Mouse (Mus musculus): Measurements from ENCODE around the gene Sectm1a.
"Not testable (repeated sequence)": the region's sequence is repeated elsewhere in the genome, so short reads cannot be mapped to it uniquely, and the experiment has no call there.

The Sectm1a gene

GRCm38 (mm10) chr11:121081120-121081519 lies at the start of gene Sectm1a:
TSS of gene Sectm1a (minus strand) at chr11:121081220.
- no peak for DNase-seq (ENCODE audit: low read depth in 2 of 2, low spot score in 2 of 2)

DNA sequence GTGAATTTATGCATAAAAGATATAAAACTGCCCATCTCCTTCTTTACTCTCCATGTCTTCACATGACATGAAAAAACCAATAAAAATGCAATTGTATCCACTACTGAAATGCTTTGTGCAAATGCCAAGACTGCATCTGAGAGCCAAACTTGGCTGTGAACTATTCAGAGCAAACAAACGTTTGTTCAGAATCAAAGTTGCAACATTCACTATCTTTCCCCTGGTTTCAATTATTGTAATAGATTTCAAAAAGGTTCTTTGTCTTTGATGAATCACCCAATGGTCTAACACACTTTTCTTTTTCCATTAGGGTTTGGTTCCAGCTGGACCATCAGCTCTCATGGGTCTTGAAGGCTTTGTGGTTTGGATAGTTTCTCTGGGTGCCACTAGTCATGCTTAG lies 48.6 kb upstream of the Sectm1a start:
- no peak for DNase-seq (ENCODE audit: low read depth in 2 of 2, low spot score in 2 of 2)

DNA sequence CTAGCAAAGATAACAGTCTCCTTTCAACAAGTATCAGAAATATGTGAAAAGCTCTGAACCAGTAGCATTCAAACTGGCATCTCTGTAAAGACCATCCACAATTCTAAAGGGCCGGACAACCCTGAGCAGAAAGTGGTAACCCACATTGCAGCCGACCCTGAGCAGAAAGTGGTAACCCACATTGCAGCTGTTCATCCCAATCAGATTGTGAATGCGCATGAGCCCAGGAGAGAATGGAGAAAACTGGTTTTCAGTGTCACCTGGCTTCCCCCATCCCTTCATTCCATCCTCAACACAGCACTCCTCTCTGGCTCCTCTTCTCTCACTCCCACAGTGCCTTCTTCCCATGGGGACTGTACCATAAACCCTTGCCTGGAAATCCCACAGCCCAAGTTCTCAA lies 46.4 kb upstream of the Sectm1a start:
- DNase-seq (ENCODE audit: low read depth in 2 of 2, low spot score in 2 of 2), result no peak

GRCm38 (mm10) chr11:121126395-121126794 lies 45.4 kb upstream of the Sectm1a start:
- peak in 1 of 2 experiments; percentile 18 for DNase-seq (ENCODE audit: low read depth in 2 of 2, low spot score in 2 of 2)

DNA sequence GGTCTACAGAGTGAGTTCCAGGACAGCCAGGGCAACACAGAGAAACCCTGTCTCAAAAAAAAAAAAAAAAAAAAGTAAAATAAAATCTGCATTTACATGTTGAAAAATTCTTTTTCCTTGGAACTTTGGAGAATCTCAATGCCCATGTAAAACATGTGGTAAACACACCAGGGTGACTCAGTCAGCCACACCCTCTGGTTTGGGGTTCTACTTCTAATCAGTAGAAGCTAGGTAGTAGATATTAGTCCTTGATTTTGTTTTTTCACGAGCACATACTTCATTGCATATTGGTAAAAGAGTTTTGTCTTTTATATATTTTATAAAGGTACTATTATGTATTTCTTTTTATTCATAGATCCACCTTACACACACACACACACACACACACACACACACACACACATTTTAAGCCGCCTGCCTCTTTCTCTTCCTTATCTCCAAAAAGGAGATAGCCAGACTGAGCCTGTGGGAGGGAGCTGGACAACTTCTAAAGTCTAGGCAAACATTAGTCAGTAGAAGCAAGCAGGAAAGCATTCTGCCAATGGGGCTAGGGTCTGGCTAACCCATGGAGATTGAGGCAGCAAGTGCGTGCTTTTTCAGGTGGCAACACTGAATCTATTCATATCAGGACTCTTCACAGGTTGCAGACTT lies 44.6 kb upstream of the Sectm1a start:
- no peak for DNase-seq (ENCODE audit: low read depth in 2 of 2, low spot score in 2 of 2)

DNA sequence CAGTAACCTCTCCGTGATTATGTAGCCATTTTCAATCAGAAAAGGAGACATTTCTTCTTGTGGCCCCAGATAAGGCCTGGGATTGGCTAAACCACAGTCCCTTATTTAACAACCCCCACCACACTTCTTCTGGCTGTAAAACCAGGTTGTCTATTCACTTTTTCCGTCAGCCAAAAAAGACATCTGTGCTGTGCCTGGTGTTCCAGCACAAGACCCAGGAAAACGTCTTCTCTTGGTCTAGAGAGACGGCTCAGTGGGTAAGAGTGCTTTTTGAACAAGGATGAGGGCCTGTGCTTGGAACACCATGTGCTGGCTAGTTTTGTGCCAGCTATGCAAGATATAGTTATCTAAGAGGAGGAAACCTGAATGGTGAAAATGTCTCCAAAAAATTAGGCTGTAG lies 42.4 kb upstream of the Sectm1a start:
- no peak for DNase-seq (ENCODE audit: low read depth in 2 of 2, low spot score in 2 of 2)

DNA sequence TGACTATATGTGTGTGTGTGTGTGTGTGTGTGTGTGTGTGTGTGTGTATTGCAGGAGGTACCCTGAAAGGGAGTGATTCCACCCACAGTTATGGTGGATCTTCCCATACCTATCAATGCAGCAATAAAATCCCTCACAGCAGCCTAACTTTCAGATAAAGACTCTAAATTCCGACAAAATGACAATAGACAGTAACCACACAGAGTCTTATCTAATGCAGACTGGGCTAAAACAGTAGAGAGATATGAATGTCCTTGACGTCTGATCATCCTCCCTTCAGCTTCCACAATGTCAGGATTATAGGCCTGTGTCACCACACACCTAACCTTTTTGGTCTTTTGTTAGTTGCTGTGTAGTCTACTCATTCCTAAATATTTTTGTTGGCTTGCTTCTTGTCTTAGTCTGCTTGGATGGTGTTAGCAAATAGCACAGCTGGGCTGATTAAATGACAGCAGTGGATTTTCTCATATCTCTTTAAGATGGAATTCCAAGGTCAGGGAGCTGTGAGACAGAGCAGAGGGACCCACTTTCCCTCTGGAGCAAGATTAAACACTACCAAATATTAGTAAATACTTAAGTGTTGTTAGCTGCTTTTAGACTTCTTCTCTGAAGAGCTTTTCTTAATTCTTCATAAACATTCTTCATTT lies 41.1 kb upstream of the Sectm1a start:
- no peak for DNase-seq (ENCODE audit: low read depth in 2 of 2, low spot score in 2 of 2)

- no peak for DNase-seq (ENCODE audit: low read depth in 2 of 2, low spot score in 2 of 2)
Measured at GRCm38 (mm10) chr11:121121151-121121550, 40.1 kb upstream of the Sectm1a start.

- no peak for DNase-seq (ENCODE audit: low read depth in 2 of 2, low spot score in 2 of 2)
Measured at GRCm38 (mm10) chr11:121118577-121118976, 37.6 kb upstream of the Sectm1a start, which contains the start of gene Tex19.2. TSS of gene Tex19.2 (minus strand) at chr11:121118677.

DNA sequence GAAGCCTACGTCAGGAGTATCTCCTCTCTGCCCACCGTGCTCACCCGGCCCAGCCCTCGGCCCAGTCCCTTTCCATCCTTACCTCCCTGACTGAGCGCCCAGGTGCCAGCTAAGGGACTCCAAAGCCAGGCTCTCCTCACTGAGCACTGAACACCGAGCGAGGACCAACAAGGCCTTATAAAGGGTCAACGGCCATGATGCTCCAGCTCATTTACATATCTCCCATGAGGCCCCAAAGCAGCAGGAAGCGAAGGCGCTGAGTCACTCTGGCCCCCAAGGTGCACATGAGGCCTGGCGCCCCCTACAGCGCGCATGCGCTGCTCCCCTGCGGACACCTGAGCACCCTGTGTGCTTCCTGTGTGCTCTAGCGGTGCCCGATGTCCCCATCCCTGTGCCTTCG lies 37.1 kb upstream of the Sectm1a start:
- DNase-seq (ENCODE audit: low read depth in 2 of 2, low spot score in 2 of 2), result no peak

DNA sequence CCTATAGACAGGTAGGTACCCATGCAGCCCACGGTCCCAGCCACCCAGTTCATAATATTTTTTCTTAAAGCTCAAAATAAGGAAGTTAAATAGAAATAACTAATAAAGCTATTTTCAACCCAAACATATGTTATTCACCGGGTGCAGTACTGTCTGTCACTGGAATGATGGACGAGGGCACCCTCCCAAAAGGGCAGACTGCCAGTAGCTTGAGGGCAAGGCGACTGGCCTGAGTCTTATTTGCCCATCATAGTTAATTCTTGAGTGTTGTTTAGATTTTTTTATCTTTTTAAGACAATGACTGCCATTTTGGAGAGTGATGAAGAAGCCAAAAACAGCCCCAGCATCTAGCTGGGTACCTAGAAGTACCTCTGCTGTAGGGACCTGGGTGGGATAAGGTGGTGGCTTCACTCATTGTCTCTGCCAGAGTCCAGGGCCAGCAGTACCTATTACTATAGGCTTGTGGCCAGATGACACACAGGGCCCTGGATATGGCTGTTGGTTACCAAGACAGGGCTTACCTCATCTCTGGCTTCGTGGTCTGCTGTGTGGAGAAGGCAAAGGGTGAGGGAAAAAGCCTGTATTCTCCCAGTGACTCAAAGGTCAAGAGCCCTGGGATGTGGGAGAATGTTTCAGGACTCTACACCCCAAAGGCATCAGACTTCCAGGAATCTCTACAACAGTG lies 31.2 kb upstream of the Sectm1a start:
- no peak for DNase-seq (ENCODE audit: low read depth in 2 of 2, low spot score in 2 of 2)

- DNase-seq (ENCODE audit: low read depth in 2 of 2, low spot score in 2 of 2), result no peak
Measured at GRCm38 (mm10) chr11:121111601-121112000, 30.6 kb upstream of the Sectm1a start.

DNA sequence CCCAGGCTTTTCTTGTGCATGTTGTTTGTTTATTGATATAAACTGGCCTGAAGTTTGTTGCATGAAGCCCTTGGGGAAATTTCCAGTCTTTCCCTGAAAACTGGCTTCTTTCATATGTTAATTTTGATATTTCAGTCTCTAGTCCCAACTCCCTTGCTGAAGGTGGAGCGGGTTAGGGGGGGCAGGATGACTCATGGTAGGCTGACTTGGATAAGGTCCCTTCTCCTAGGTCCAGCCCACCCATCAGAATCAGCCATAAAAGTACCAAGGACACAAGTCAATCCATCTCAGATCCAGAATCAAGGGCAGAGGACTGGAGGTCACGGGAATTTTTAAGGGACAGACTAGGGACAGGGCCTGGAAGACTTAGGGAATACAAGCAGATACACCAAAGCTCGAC lies 30.0 kb upstream of the Sectm1a start:
- no peak for DNase-seq (ENCODE audit: low read depth in 2 of 2, low spot score in 2 of 2)

DNA sequence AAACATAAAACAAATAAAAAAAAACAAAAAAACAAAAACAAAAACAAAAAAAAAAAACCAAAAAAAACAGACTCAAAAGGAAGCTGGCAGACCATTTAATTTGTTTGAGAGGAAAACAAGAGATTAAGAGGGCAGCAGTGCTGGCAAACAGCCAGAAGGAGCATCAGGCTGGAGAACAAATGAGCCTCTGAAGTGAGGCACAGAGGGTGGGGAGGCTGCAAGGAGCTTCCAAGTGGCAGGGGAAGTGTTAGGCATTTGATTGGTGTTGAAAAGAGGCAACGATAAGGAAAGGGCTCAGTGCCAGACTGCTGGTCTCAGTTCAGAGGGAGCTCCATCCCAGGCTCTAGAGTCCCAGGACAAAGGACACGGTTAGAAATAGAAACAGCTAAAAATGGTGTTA lies 29.0 kb upstream of the Sectm1a start:
- no peak for DNase-seq (ENCODE audit: low read depth in 2 of 2, low spot score in 2 of 2)

DNA sequence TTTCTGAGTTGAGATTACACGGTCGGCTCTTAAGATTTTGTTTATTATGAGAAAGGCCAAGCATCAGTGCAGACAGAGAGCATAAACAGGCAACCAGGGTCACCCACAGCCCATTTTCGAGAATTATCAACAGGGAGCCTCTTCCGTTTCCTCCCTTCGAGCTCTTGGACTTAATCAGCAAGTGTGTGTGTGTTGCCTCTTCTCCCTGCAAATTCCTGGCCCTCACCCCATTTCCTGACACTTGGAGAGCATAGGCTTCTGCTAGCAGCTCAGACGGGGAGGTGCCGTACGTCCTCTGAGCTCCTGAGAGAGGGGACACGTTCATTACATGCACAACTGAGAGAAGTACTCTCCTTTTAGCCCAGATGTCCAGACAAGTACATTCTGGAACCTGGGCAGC lies 27.0 kb upstream of the Sectm1a start:
- DNase-seq (ENCODE audit: low read depth in 2 of 2, low spot score in 2 of 2), result no peak

- DNase-seq (ENCODE audit: low read depth in 2 of 2, low spot score in 2 of 2), result not testable (repeated sequence)
Measured at GRCm38 (mm10) chr11:121107242-121107641, 26.2 kb upstream of the Sectm1a start.

GRCm38 (mm10) chr11:121101124-121101805 lies 20.2 kb upstream of the Sectm1a start:
- no peak for DNase-seq (ENCODE audit: low read depth in 2 of 2, low spot score in 2 of 2)

DNA sequence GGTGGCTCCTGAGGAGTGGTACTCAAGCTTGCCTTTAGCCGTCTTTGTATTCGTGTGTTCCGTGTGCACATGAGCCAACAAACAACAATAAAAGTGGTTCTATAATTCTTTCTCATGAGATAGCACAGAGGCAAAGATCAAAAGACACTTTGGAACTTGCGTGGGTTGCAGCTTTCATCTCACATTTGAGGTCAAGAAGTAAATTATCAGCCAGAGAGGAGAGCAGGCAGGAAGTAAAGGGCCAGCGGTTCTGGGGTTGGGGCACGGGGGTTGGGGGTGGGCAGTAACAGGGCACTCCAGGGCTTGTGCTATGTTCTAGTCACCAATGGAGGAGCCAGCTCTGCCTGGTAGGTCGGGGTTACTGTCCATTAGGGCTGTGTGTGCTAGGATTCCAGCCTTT lies 19.7 kb upstream of the Sectm1a start:
- no peak for DNase-seq (ENCODE audit: low read depth in 2 of 2, low spot score in 2 of 2)

- DNase-seq (ENCODE audit: low read depth in 2 of 2, low spot score in 2 of 2), result no peak
Measured at GRCm38 (mm10) chr11:121099762-121100161, 18.7 kb upstream of the Sectm1a start.

DNA sequence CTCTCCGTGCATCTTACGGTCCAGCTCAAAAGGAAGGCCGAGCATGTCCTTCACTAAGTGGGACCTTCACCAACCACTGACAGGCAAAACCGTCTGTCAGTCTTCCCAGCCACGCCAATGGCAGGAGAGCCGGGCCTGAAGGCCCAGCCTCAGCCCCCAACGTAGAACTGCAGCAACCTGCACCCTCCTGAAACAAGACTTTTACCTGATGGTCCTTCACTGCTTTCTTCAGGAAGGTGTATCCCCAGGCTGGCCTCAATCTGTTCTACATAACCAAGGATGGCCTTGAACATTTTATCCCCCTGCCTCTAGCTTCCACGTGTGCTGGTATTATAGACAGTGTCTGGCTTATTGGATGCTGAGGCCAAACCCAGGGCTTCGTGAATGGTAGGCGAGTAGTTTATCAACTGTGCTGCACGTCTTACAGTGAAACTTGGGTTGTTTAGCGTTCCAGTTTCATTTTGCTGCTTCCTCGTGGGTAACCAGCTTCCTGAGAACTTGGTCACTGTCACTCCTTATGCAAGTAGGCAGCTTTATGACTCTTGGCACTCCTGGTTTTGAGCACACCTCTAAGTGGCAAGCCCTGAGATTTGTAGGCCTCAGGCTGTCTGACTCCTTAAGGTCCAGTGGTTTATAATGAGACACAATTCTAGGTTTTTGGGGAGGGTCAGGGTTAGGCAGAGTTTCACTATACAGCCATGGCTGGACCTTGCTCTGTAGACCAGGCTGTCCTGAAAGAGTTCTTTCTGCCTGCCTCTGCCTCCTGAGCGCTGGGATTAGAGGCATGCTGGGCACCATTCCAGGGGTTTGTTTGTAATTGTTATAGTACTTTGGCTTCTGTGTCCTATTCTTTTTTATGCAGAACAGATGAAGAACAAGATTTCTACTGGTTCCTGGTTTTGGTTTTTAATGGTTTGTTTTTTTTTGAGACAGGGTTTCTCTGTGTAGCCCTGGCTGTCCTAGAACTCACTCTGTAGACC lies 11.9 kb upstream of the Sectm1a start:
- no peak for DNase-seq (ENCODE audit: low read depth in 2 of 2, low spot score in 2 of 2)

GRCm38 (mm10) chr11:121090943-121091342 lies 9.9 kb upstream of the Sectm1a start:
- no peak for DNase-seq (ENCODE audit: low read depth in 2 of 2, low spot score in 2 of 2)
